Mouse (Mus musculus) neural tube, embryonic 11.5 days (tissue): Measurements from ENCODE around the gene Grm7. TPM values are rescaled to one million over a fixed set of nuclear protein-coding genes. Genes with fewer than 3 reads are reported as not detected.

ENCODE experiments used
- ATAC-seq: fragments of 200-750 bp; cut with Nextera tagmentation; 2 replicates; pipeline ENCODE4 v1.8.0; 2017; ENCODE audit warnings: moderate number of reproducible peaks, mild to moderate bottlenecking, moderate TSS enrichment, moderate library complexity; ENCODE audit not compliant: insufficient read depth, low FRiP score, low TSS enrichment
- DNase-seq: peaks from one replicate; pipeline ENCODE4 v3.0.0-alpha.2; 2015; ENCODE audit warnings: low spot score
- H3K27ac ChIP-seq: fragments of 300-500 bp; sonication (generic); 2 replicates; pipeline ENCODE4 v1.5.1; 2014; ENCODE audit warnings: low read depth, mild to moderate bottlenecking, low read length
- H3K27me3 ChIP-seq: fragments of 300-500 bp; sonication (generic); 2 replicates; pipeline ENCODE4 v1.6.1; 2014; ENCODE audit warnings: mild to moderate bottlenecking, low read length, mixed read lengths; ENCODE audit not compliant: control insufficient read depth, insufficient read depth
- H3K36me3 ChIP-seq: fragments of 300-500 bp; sonication (generic); 2 replicates; pipeline ENCODE4 v1.6.1; 2014; ENCODE audit warnings: mild to moderate bottlenecking, low read length, moderate library complexity, mixed read lengths; ENCODE audit not compliant: control insufficient read depth, insufficient read depth
- H3K4me1 ChIP-seq: fragments of 300-500 bp; sonication (generic); 2 replicates; pipeline ENCODE4 v1.6.1; 2014; ENCODE audit warnings: low read length, mixed read lengths; ENCODE audit not compliant: control insufficient read depth, insufficient read depth
- H3K4me2 ChIP-seq: fragments of 300-500 bp; sonication (generic); 2 replicates; pipeline ENCODE4 v1.6.1; 2014; ENCODE audit warnings: low read depth, mild to moderate bottlenecking, moderate library complexity
- H3K4me3 ChIP-seq: fragments of 300-500 bp; sonication (generic); 2 replicates; pipeline ENCODE4 v1.5.1; 2014; ENCODE audit warnings: low read depth, low read length
- H3K9ac ChIP-seq: fragments of 300-500 bp; sonication (generic); 2 replicates; pipeline ENCODE4 v1.6.1; 2014; ENCODE audit warnings: mild to moderate bottlenecking, low read length
- H3K9me3 ChIP-seq: fragments of 300-500 bp; sonication (generic); 2 replicates; pipeline ENCODE4 v1.6.1; 2016; ENCODE audit warnings: low read length; ENCODE audit not compliant: control insufficient read depth
- WGBS: fragments of 180-500 bp; shearing (Covaris S2); extraction: QIAGEN DNeasy Blood & Tissue Kit; methylation state at CpG from one replicate; pipeline ENCODE4 v1.1.7; 2014; 5-methylcytosine and 5-hydroxymethylcytosine counted together
- polyA plus RNA-seq: library from polyadenylated mRNA; unstranded; fragments of >200 nt; fragmentation: Nextera tagmentation; extraction: Ambion mirVana; gene quantifications from 2 replicates; pipeline ENCODE4 v1.2.1, GENCODE M21; 2014

The Grm7 gene
- polyA plus RNA-seq, 1 experiment from 2014 or later: 0.89 TPM

DNA sequence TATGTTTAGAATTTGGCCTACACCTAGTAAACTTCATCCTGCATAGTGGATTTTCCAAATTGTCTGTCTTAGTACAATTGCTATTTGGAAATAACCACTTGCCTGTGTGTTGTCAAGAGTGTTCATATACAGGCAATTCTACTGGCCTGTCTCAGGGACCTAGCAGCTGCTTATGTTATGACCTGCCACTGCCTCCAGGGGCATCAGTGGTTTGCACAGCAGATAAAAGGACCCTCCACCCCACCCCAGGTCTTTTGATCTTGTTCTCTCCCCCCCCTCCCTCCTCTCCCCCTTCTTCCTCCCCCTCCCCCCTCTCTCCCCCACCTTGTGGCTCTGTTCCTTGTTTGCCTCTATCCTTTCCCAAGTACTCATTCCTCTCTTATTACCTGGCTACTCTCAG is 403.9 kb downstream of the Grm7 start:
- Histone ChIP-seq H3K4me1 (no peaks in the 10 kb centered on the region), H3K9me3 (no peaks in the 10 kb centered on the region), H3K4me3 (no peak overlapping the region), H3K9ac (no peak overlapping the region), H3K36me3 (no peaks in the 10 kb centered on the region), H3K4me2 (no peak overlapping the region), H3K27ac (no peak overlapping the region), H3K27me3 (no peaks in the 10 kb centered on the region)
- no peak for ATAC-seq
- DNase-seq: no peak

- no peak for DNase-seq
- H3K27ac ChIP-seq: no peak overlapping the region
- 67% methylated on average over 7 of the region's 7 CpGs for WGBS
These were observed 408.9 kb downstream of the Grm7 start for GRCm38 (mm10) chr6:111054001-111054975.

GRCm38 (mm10) chr6:111057798-111058197 is 412.4 kb downstream of the Grm7 start:
- 89% methylated on average over 3 of the region's 3 CpGs for WGBS
- no peak for ATAC-seq
- Histone ChIP-seq H3K4me2 (no peak overlapping the region), H3K4me1 (no peaks in the 10 kb centered on the region), H3K27me3 (no peaks in the 10 kb centered on the region), H3K36me3 (no peaks in the 10 kb centered on the region), H3K9me3 (no peaks in the 10 kb centered on the region), H3K27ac (no peak overlapping the region), H3K9ac (no peak overlapping the region), H3K4me3 (no peak overlapping the region)
- DNase-seq: no peak

More at GRCm38 (mm10) chr6:111054001-111054975, 408.9 kb downstream of the Grm7 start:
- Histone ChIP-seq H3K9ac (no peak overlapping the region), H3K36me3 (no peaks in the 10 kb centered on the region), H3K27me3 (no peaks in the 10 kb centered on the region), H3K9me3 (no peaks in the 10 kb centered on the region), H3K4me2 (no peak overlapping the region), H3K4me1 (no peaks in the 10 kb centered on the region), H3K4me3 (no peak overlapping the region)
- no peak for ATAC-seq

DNA sequence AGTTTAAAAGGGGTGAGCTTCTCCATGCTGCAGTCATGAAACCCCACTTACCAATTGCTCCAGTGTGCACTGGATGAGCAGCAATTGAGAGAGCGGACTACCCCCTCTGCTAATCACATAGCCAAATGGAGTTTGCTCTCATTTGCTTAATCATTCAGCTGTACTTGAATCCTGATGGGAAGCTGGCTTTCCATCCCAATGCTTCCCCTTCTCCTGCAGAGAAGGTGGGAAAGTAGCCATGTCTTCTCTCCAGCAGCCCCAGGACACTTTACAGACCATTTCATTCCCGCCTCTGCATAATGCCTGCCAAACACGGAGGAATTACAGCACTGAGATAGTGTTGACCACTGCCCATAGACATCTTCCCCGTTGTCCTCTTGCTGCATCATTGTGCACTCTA is 414.6 kb downstream of the Grm7 start:
- Histone ChIP-seq H3K4me2 (no peak overlapping the region), H3K27me3 (no peaks in the 10 kb centered on the region), H3K9ac (no peak overlapping the region), H3K9me3 (no peaks in the 10 kb centered on the region), H3K27ac (no peak overlapping the region), H3K4me3 (no peak overlapping the region), H3K36me3 (no peaks in the 10 kb centered on the region), H3K4me1 (no peaks in the 10 kb centered on the region)
- DNase-seq (no peak), ATAC-seq (no peak)
- 78% methylated on average over 4 of the region's 4 CpGs for WGBS

DNA sequence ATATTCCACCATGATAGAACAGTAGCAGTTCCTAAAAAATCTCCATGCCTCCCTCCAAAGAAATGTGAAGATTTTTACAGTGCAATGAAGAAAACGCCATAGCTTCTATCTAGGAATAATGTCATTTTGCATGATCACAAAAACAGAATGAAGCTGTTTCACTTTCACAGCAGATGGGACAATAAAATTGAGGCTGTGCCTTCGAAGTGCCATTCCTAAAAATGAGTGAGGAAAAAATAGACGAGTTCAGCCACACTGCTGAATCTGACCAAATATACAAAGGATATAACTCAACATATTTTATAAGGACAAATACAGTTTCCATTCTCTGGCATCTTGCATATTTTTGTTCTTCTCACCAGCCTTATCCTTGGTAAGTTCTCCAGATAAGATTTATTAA is 439.2 kb downstream of the Grm7 start:
- Histone ChIP-seq H3K9ac (no peak overlapping the region), H3K4me1 (no peaks in the 10 kb centered on the region), H3K27me3 (no peaks in the 10 kb centered on the region), H3K36me3 (no peaks in the 10 kb centered on the region), H3K27ac (no peak overlapping the region), H3K4me3 (no peak overlapping the region), H3K9me3 (no peaks in the 10 kb centered on the region), H3K4me2 (no peak overlapping the region)
- no peak for ATAC-seq
- 82% methylated on average over 3 of the region's 3 CpGs for WGBS
- DNase-seq: no peak

DNA sequence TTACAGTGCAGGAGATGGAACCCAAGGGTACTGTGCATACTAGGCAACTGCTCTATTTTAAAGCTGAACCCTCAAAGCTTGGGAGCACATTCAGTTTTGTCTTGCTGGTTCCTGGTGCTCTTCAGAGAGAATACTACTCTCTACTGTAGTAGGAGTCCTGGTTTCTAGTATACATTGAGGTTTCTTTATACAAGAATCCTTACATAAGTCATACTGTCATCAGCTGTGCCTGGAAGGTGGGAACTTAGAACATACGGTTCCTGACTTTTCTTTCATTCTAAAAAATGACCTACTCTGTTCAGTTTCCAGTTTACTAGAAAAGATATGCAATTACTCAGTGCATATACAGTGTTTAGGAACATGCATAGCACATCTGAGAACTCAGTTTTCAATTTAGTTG is 449.4 kb downstream of the Grm7 start:
- 90% methylated on average over 1 of the region's 1 CpGs for WGBS
- no peaks in the 10 kb centered on the region for H3K4me1 ChIP-seq
- H3K27ac ChIP-seq: no peak overlapping the region
- H3K36me3 ChIP-seq: no peaks in the 10 kb centered on the region
- H3K27me3 ChIP-seq: no peaks in the 10 kb centered on the region
- H3K4me2 ChIP-seq: no peak overlapping the region
- H3K9me3 ChIP-seq: no peaks in the 10 kb centered on the region
- H3K4me3 ChIP-seq: no peak overlapping the region
- ATAC-seq (no peak), DNase-seq (no peak)
- no peak overlapping the region for H3K9ac ChIP-seq

DNA sequence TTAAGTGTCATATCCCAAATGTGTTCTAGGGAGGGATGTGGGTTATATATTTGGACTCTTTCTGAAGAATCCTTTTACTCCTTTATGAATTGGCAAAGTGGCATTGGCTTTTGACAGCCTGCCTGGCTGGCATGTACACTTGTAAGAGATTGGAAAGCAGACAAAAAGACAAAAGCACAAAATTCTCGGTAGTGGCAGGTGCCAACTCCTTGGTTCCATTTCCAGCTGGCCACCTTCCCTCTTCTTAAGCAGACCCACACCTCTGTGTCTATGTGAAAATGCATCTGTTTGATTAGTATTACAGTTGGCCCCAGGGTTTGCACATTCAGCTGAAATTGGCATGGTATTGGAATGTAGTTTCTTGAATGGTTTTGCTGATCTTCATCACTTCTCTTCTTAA is 460.1 kb downstream of the Grm7 start:
- Histone ChIP-seq H3K4me1 (no peaks in the 10 kb centered on the region), H3K9ac (no peak overlapping the region), H3K27ac (no peak overlapping the region), H3K36me3 (no peaks in the 10 kb centered on the region), H3K27me3 (no peaks in the 10 kb centered on the region), H3K9me3 (no peaks in the 10 kb centered on the region), H3K4me2 (no peak overlapping the region), H3K4me3 (no peak overlapping the region)
- ATAC-seq (no peak), DNase-seq (no peak)
- 95% methylated on average over 1 of the region's 1 CpGs for WGBS

DNA sequence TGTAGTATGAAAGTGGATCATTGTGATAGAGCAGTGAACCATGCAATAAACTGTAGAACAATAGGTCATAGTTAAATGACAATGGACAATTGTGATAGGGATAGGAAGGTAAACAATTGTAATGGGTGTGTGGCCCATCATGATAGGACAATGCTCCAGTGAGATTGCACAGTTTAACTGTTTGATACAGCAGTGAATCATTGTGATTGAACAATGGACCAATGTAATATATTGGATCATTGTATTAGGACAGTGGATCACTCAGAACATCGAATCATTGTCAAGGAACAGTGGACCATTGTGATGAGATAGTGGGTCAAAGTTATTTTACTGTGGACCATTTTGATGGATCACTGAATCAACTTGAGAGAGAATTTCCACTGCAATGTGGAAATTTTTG is 515.7 kb downstream of the Grm7 start:
- Histone ChIP-seq H3K36me3 (no peaks in the 10 kb centered on the region), H3K9me3 (no peaks in the 10 kb centered on the region), H3K4me2 (no peak overlapping the region), H3K4me1 (no peaks in the 10 kb centered on the region), H3K27ac (no peak overlapping the region), H3K27me3 (no peaks in the 10 kb centered on the region), H3K9ac (no peak overlapping the region), H3K4me3 (no peak overlapping the region)
- no peak; the same call in 1 of the 2 replicates for ATAC-seq
- no peak for DNase-seq
- WGBS: 82% methylated on average over 1 of the region's 1 CpGs

GRCm38 (mm10) chr6:111195333-111195732 is 550.0 kb downstream of the Grm7 start:
- 94% methylated on average over 3 of the region's 3 CpGs for WGBS
- ATAC-seq (no peak), DNase-seq (no peak)
- H3K9me3 ChIP-seq: no peaks in the 10 kb centered on the region
- no peak overlapping the region for H3K4me3 ChIP-seq
- H3K9ac ChIP-seq: no peak overlapping the region
- H3K27ac ChIP-seq: no peak overlapping the region
- no peaks in the 10 kb centered on the region for H3K27me3 ChIP-seq
- H3K4me1 ChIP-seq: no peaks in the 10 kb centered on the region
- no peaks in the 10 kb centered on the region for H3K36me3 ChIP-seq
- H3K4me2 ChIP-seq: no peak overlapping the region
